Mouse (Mus musculus): Measurements from ENCODE around the gene Fas.

DNA sequence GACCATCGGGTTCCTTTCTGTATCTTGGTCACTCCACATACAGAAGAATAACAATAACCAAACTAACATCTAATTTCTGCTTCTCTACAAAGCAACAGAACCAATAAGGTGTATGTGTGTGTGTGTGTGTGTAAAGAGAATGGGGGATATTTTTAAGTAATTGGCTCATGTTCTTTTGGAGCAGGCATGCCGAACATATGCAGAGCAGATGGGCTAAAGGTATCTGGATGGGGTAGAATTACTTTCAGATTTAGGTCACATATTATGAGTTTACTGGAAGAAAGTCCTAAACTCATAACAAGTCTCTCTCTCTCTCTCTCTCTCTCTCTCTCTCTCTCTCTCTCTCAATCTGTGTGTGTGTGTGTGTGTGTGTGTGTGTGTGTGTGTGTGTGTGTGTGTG is 54.2 kb downstream of the Fas start:
- TF ChIP-seq POLR2A (IDR thresholded peaks at IDR 0.05; ENCODE audit: control insufficient read depth, extremely low read depth, insufficient read depth, low read length, poor library complexity) (no peak), CTCF (IDR thresholded peaks at IDR 0.05; ENCODE audit: borderline replicate concordance, control insufficient read depth, extremely low read depth, insufficient read depth, low read length, poor library complexity) (no peak)
